Mouse (Mus musculus): ENCODE data around the gene Olfr1442. TPM values are rescaled to one million over a fixed set of nuclear protein-coding genes. Genes with fewer than 3 reads are reported as not detected.
"Not testable (repeated sequence)": the region's sequence is repeated elsewhere in the genome, so short reads cannot be mapped to it uniquely, and the experiment has no call there.

Gene Olfr1442
- polyA plus RNA-seq (2012; rRNA removed) = 0.09 TPM in 1 of 2 replicates, not detected in the other

- no peak for DNase-seq (ENCODE audit: low read depth)
Observed at GRCm38 (mm10) chr19:12670139-12670538, at the start of gene Olfr1442. TSS of gene Olfr1442 (plus strand) at chr19:12670439.

GRCm38 (mm10) chr19:12633176-12633575, 37.1 kb upstream of the Olfr1442 start, which contains the start of gene Glyat:
TSS of gene Glyat (plus strand) at chr19:12633308.
- no peak for DNase-seq (ENCODE audit: low read depth)

GRCm38 (mm10) chr19:12634259-12634658, 36.0 kb upstream of the Olfr1442 start:
- no peak for DNase-seq (ENCODE audit: low read depth)

- no peak for DNase-seq (ENCODE audit: low read depth)
Observed at GRCm38 (mm10) chr19:12634963-12635362, 35.3 kb upstream of the Olfr1442 start.

GRCm38 (mm10) chr19:12636863-12637262, 33.4 kb upstream of the Olfr1442 start:
- DNase-seq (ENCODE audit: low read depth) = no peak

GRCm38 (mm10) chr19:12638049-12638448, 32.2 kb upstream of the Olfr1442 start:
- DNase-seq (ENCODE audit: low read depth) = no peak

- peak; percentile 73 for DNase-seq (ENCODE audit: low read depth)
Observed at GRCm38 (mm10) chr19:12649511-12649910, 20.7 kb upstream of the Olfr1442 start.

GRCm38 (mm10) chr19:12666156-12666555, 4.1 kb upstream of the Olfr1442 start:
- peak; percentile 86 for DNase-seq (ENCODE audit: low read depth)

GRCm38 (mm10) chr19:12668601-12669000, 1.6 kb upstream of the Olfr1442 start:
- DNase-seq (ENCODE audit: low read depth) = not testable (repeated sequence)

- no peak for DNase-seq (ENCODE audit: low read depth)
Observed at GRCm38 (mm10) chr19:12671051-12671450, 812 bp downstream of the Olfr1442 start.

GRCm38 (mm10) chr19:12677812-12678211, 7.6 kb downstream of the Olfr1442 start, which contains the start of gene Olfr1443:
TSS of gene Olfr1443 (plus strand) at chr19:12678112.
- DNase-seq (ENCODE audit: low read depth) = no peak

GRCm38 (mm10) chr19:12684638-12685037, 14.4 kb downstream of the Olfr1442 start:
- no peak for DNase-seq (ENCODE audit: low read depth)

- DNase-seq (ENCODE audit: low read depth) = no peak
Observed at GRCm38 (mm10) chr19:12685231-12685630, 15.0 kb downstream of the Olfr1442 start.

- no peak for DNase-seq (ENCODE audit: low read depth)
Observed at GRCm38 (mm10) chr19:12695590-12695989, 25.4 kb downstream of the Olfr1442 start, which contains the start of gene Keg1. TSS of gene Keg1 (plus strand) at chr19:12695786.

GRCm38 (mm10) chr19:12696221-12696620, 26.0 kb downstream of the Olfr1442 start:
- no peak for DNase-seq (ENCODE audit: low read depth)

- no peak for DNase-seq (ENCODE audit: low read depth)
Observed at GRCm38 (mm10) chr19:12708458-12708857, 38.2 kb downstream of the Olfr1442 start.

GRCm38 (mm10) chr19:12708986-12709385, 38.7 kb downstream of the Olfr1442 start:
- no peak for DNase-seq (ENCODE audit: low read depth)

- DNase-seq (ENCODE audit: low read depth) = no peak
Observed at GRCm38 (mm10) chr19:12719189-12719588, 49.0 kb downstream of the Olfr1442 start.

- no peak for DNase-seq (ENCODE audit: low read depth)
Observed at GRCm38 (mm10) chr19:12720463-12720862, 50.2 kb downstream of the Olfr1442 start.

GRCm38 (mm10) chr19:12720919-12721318, 50.7 kb downstream of the Olfr1442 start:
- DNase-seq (ENCODE audit: low read depth) = not testable (repeated sequence)

GRCm38 (mm10) chr19:12721596-12721995, 51.4 kb downstream of the Olfr1442 start:
- DNase-seq (ENCODE audit: low read depth) = not testable (repeated sequence)

GRCm38 (mm10) chr19:12722308-12722707, 52.1 kb downstream of the Olfr1442 start:
- DNase-seq (ENCODE audit: low read depth) = no peak

- peak; percentile 99 for DNase-seq (ENCODE audit: low read depth)
Observed at GRCm38 (mm10) chr19:12725851-12726250, 55.6 kb downstream of the Olfr1442 start.
